Mouse (Mus musculus) cerebellum, adult 2 months (tissue): ENCODE measurements around the gene Itln1.

Source experiments
- CTCF ChIP-seq: fragments of 200-500 bp; IDR thresholded peaks from 2 replicates; pipeline ENCODE4 v1.5.1; 2011; ENCODE audit warnings: low read depth, mild to moderate bottlenecking, control low read depth, low read length, moderate library complexity, borderline replicate concordance; ENCODE audit not compliant: insufficient read depth
- POLR2A ChIP-seq: fragments of 200-500 bp; IDR thresholded peaks from 2 replicates; pipeline ENCODE4 v1.6.1; 2011; ENCODE audit warnings: low read length, control low read depth, borderline replicate concordance; ENCODE audit not compliant: insufficient read depth

GRCm38 (mm10) chr1:171561200-171561599, 26.1 kb upstream of the Itln1 start:
- TF ChIP-seq CTCF = no peak
- TF ChIP-seq POLR2A = no peak
